Mouse (Mus musculus) liver, embryonic 14.5 days (tissue): Measurements from ENCODE around the gene Naa60. TPM values are rescaled to one million over a fixed set of nuclear protein-coding genes. Genes with fewer than 3 reads are reported as not detected.
A peak's percentile ranks its signal among the peaks of the same experiment; 100 is the strongest.
"Not testable (repeated sequence)": the region's sequence is repeated elsewhere in the genome, so short reads cannot be mapped to it uniquely, and the experiment has no call there.

Source experiments
- ATAC-seq: fragments of 200-750 bp; cut with Nextera tagmentation; 2 replicates; pipeline ENCODE4 v1.8.0; 2017; ENCODE audit warnings: moderate number of reproducible peaks, mild to moderate bottlenecking, moderate library complexity; ENCODE audit not compliant: insufficient read depth
- DNase-seq, 3 experiments: peaks; one replicate each; pipeline ENCODE4 v3.0.0-alpha.2; 2012 to 2013; ENCODE audit warnings: low read depth in 3 of 3, low spot score in 3 of 3
- H3K27ac ChIP-seq: fragments of 300-500 bp; sonication (generic); 2 replicates; pipeline ENCODE4 v1.5.1; 2014; ENCODE audit warnings: moderate library complexity, mild to moderate bottlenecking, control low read depth, inconsistent platforms
- H3K27me3 ChIP-seq: fragments of 300-500 bp; sonication (generic); 2 replicates; pipeline ENCODE4 v1.6.1; 2014; ENCODE audit warnings: mild to moderate bottlenecking, low read length, moderate library complexity; ENCODE audit not compliant: control insufficient read depth, insufficient read depth
- H3K36me3 ChIP-seq: fragments of 300-500 bp; sonication (generic); replicated peaks from 2 replicates; pipeline ENCODE4 v1.6.1; 2014; ENCODE audit warnings: low read depth; ENCODE audit not compliant: control insufficient read depth, insufficient read depth
- H3K4me1 ChIP-seq, 2 experiments: fragments of 200-500 bp in 1 of 2; fragments of 300-500 bp in 1 of 2; sonication (generic) in 1 of 2; replicated peaks; 2 replicates each; pipeline ENCODE4 v1.6.1; 2012 to 2014; ENCODE audit warnings: antibody characterized with exemption in 1 of 2, inconsistent platforms in 1 of 2, low read length in 1 of 2; ENCODE audit not compliant: control insufficient read depth in 2 of 2, insufficient read depth in 2 of 2
- H3K4me2 ChIP-seq: fragments of 300-500 bp; sonication (generic); 2 replicates; pipeline ENCODE4 v1.6.1; 2014; ENCODE audit warnings: low read depth, mild to moderate bottlenecking, control low read depth, moderate library complexity
- H3K4me3 ChIP-seq, 2 experiments: fragments of 200-500 bp in 1 of 2; fragments of 300-500 bp in 1 of 2; sonication (generic) in 1 of 2; 2 replicates each; pipeline ENCODE4 v1.5.1; 2012 to 2014; ENCODE audit warnings: low read depth in 2 of 2, low read length in 2 of 2, mild to moderate bottlenecking in 2 of 2, control low read depth in 1 of 2, inconsistent platforms in 1 of 2, moderate library complexity in 1 of 2; ENCODE audit not compliant: insufficient read depth in 1 of 2
- H3K9ac ChIP-seq: fragments of 300-500 bp; sonication (generic); replicated peaks from 2 replicates; pipeline ENCODE4 v1.6.1; 2014; ENCODE audit warnings: mild to moderate bottlenecking, control low read depth, moderate library complexity
- H3K9me3 ChIP-seq: fragments of 300-500 bp; sonication (generic); 2 replicates; pipeline ENCODE4 v1.6.1; 2016; ENCODE audit warnings: low read length, mixed read lengths; ENCODE audit not compliant: control insufficient read depth
- CTCF ChIP-seq: IDR thresholded peaks from 2 replicates; pipeline ENCODE4 v1.5.1; 2016; ENCODE audit warnings: antibody characterized with exemption, low read depth, control low read depth
- EP300 ChIP-seq: IDR thresholded peaks from 2 replicates; pipeline ENCODE4 v1.6.1; 2016; ENCODE audit warnings: antibody characterized with exemption, low read depth
- WGBS: fragments of 180-500 bp; shearing (Covaris S2); extraction: QIAGEN DNeasy Blood & Tissue Kit; methylation state at CpG from one replicate; pipeline ENCODE4 v1.1.7; 2014; ENCODE audit not compliant: insufficient replicate concordance; 5-methylcytosine and 5-hydroxymethylcytosine counted together
- polyA plus RNA-seq, 2 experiments: library from polyadenylated mRNA; depleted of rRNA in 1 of 2; stranded (reverse) in 1 of 2; unstranded in 1 of 2; fragments of >200 nt; fragmentation: Nextera tagmentation in 1 of 2; extraction: Ambion mirVana in 1 of 2; gene quantifications; 2 replicates each; pipeline versions ENCODE4 v1.2.1 to v1.2.3; 2012 to 2014

Gene Naa60
- polyA plus RNA-seq, 2 experiments = 14.9 to 19.3 TPM

GRCm38 (mm10) chr16:3848416-3848815 lies 23.8 kb upstream of the Naa60 start:
- DNase-seq (no peak), ATAC-seq (no peak)
- no peak overlapping the region for H3K4me3 ChIP-seq
- H3K4me1 ChIP-seq = peaks cover 5 to 6% of the 10 kb centered on the region in 2 experiments; a peak in 3 of 4 replicates
- H3K4me2 ChIP-seq = no peak overlapping the region
- H3K9ac ChIP-seq = no peak overlapping the region
- peak; percentile 48 for TF ChIP-seq CTCF
- no peak for TF ChIP-seq EP300
- WGBS = 67% methylated on average over 3 of the region's 3 CpGs
- H3K27me3 ChIP-seq = no peaks in the 10 kb centered on the region
- no peaks in the 10 kb centered on the region for H3K36me3 ChIP-seq
- no peak overlapping the region for H3K27ac ChIP-seq
- H3K9me3 ChIP-seq = no peaks in the 10 kb centered on the region

GRCm38 (mm10) chr16:3851301-3851700 lies 20.9 kb upstream of the Naa60 start:
- 81% methylated on average over 13 of the region's 13 CpGs for WGBS

GRCm38 (mm10) chr16:3852586-3852985 lies 19.6 kb upstream of the Naa60 start:
- no peak overlapping the region for H3K27ac ChIP-seq
- no peak overlapping the region for H3K4me3 ChIP-seq
- DNase-seq (no peak), ATAC-seq (no peak)
- TF ChIP-seq EP300 (no peak), CTCF (no peak)
- H3K4me1 ChIP-seq = peaks cover 2 to 4% of the 10 kb centered on the region in 2 experiments; a peak in 3 of 4 replicates
- H3K27me3 ChIP-seq = no peaks in the 10 kb centered on the region
- no peaks in the 10 kb centered on the region for H3K36me3 ChIP-seq
- H3K9ac ChIP-seq = no peak overlapping the region
- WGBS = 70% methylated on average over 12 of the region's 12 CpGs
- no peak overlapping the region for H3K4me2 ChIP-seq
- no peaks in the 10 kb centered on the region for H3K9me3 ChIP-seq

More at GRCm38 (mm10) chr16:3851301-3851700, 20.9 kb upstream of the Naa60 start:
- not testable (repeated sequence) for H3K27me3 ChIP-seq, H3K27ac ChIP-seq, H3K4me3 ChIP-seq, H3K36me3 ChIP-seq, H3K4me1 ChIP-seq, H3K4me2 ChIP-seq, ATAC-seq, DNase-seq, H3K9ac ChIP-seq, H3K9me3 ChIP-seq

GRCm38 (mm10) chr16:3854437-3855182 lies 17.6 kb upstream of the Naa60 start:
- no peak for ATAC-seq
- Histone ChIP-seq H3K4me2 (no peak overlapping the region), H3K9me3 (no peaks in the 10 kb centered on the region), H3K36me3 (no peaks in the 10 kb centered on the region), H3K9ac (no peak overlapping the region), H3K27ac (no peak overlapping the region), H3K4me1 (no peaks in the 10 kb centered on the region), H3K4me3 (no peak overlapping the region), H3K27me3 (no peaks in the 10 kb centered on the region)
- DNase-seq = no peak
- TF ChIP-seq CTCF = no peak
- TF ChIP-seq EP300 = no peak
- WGBS = 67% methylated on average over 11 of the region's 11 CpGs

- ATAC-seq (no peak), DNase-seq (no peak)
- WGBS = 18% methylated on average over 1 of the region's 1 CpGs
- no peak overlapping the region for H3K27ac ChIP-seq
- no peak overlapping the region for H3K4me2 ChIP-seq
- no peak overlapping the region for H3K4me3 ChIP-seq
- H3K9me3 ChIP-seq = no peaks in the 10 kb centered on the region
- no peaks in the 10 kb centered on the region for H3K4me1 ChIP-seq
- H3K27me3 ChIP-seq = no peaks in the 10 kb centered on the region
- no peak overlapping the region for H3K9ac ChIP-seq
- no peaks in the 10 kb centered on the region for H3K36me3 ChIP-seq
- TF ChIP-seq EP300 (no peak), CTCF (no peak)
Observed at GRCm38 (mm10) chr16:3855776-3856175, 16.4 kb upstream of the Naa60 start.
